Mouse (Mus musculus) midbrain, embryonic 12.5 days (tissue): ENCODE data around the gene Simc1. TPM values are rescaled to one million over a fixed set of nuclear protein-coding genes. Genes with fewer than 3 reads are reported as not detected.
A peak's percentile ranks its signal among the peaks of the same experiment; 100 is the strongest.

Source experiments
- ATAC-seq: fragments of 200-750 bp; cut with Nextera tagmentation; 2 replicates; pipeline ENCODE4 v1.8.0; 2017; ENCODE audit warnings: low read depth, moderate TSS enrichment, moderate library complexity; ENCODE audit not compliant: low FRiP score
- H3K27ac ChIP-seq: fragments of 300-500 bp; sonication (generic); replicated peaks from 2 replicates; pipeline ENCODE4 v1.5.1; 2016; ENCODE audit warnings: mild to moderate bottlenecking
- H3K27me3 ChIP-seq: fragments of 300-500 bp; sonication (generic); 2 replicates; pipeline ENCODE4 v1.6.1; 2016; ENCODE audit warnings: mild to moderate bottlenecking
- H3K36me3 ChIP-seq: fragments of 300-500 bp; sonication (generic); 2 replicates; pipeline ENCODE4 v1.6.1; 2016
- H3K4me1 ChIP-seq: fragments of 300-500 bp; sonication (generic); 2 replicates; pipeline ENCODE4 v1.6.1; 2016
- H3K4me2 ChIP-seq: fragments of 300-500 bp; sonication (generic); replicated peaks from 2 replicates; pipeline ENCODE4 v1.6.1; 2016; ENCODE audit warnings: mild to moderate bottlenecking, moderate library complexity
- H3K4me3 ChIP-seq: fragments of 300-500 bp; sonication (generic); 2 replicates; pipeline ENCODE4 v1.5.1; 2016; ENCODE audit warnings: mild to moderate bottlenecking
- H3K9ac ChIP-seq: fragments of 300-500 bp; sonication (generic); replicated peaks from 2 replicates; pipeline ENCODE4 v1.6.1; 2016; ENCODE audit warnings: mild to moderate bottlenecking, moderate library complexity
- H3K9me3 ChIP-seq: fragments of 300-500 bp; sonication (generic); 2 replicates; pipeline ENCODE4 v1.6.1; 2016; ENCODE audit warnings: mild to moderate bottlenecking
- WGBS: fragments of 180-500 bp; shearing (Covaris S2); methylation state at CpG from one replicate; pipeline ENCODE4 v1.1.7; 2016; 5-methylcytosine and 5-hydroxymethylcytosine counted together
- polyA plus RNA-seq: library from polyadenylated mRNA; unstranded; fragments of >200 nt; fragmentation: Nextera tagmentation; extraction: Ambion mirVana; gene quantifications from 2 replicates; pipeline ENCODE4 v1.2.1, GENCODE M21; 2016

The Simc1 gene
- polyA plus RNA-seq, 1 experiment from 2014 or later, result 20.6 TPM

DNA sequence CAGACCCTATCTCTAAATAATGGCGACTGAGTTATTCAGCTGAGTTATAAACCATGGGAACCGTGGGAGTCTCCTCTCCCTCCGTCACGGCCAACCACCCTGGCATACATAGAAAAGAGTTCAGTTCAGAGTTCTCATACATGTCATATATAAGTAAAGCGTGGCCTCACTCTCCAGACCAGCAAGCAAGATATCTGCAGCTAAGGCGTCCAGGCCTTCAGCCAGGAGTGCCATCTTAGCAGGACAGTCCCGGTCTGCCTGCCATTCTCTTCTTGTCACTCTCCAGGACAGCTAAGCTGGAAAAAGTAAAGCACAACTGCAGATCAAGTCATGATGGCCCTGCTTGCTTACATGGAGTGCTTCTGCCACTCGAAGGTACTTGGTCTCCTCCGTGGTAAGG lies 52.6 kb downstream of the Simc1 start:
- WGBS, result 97% methylated on average over 9 of the region's 9 CpGs
- Histone ChIP-seq H3K36me3 (peaks cover 94% of the 10 kb centered on the region), H3K4me3 (no peak overlapping the region), H3K4me1 (no peaks in the 10 kb centered on the region), H3K9me3 (no peaks in the 10 kb centered on the region), H3K27ac (no peak overlapping the region), H3K4me2 (no peak overlapping the region), H3K9ac (no peak overlapping the region), H3K27me3 (no peaks in the 10 kb centered on the region)
- no peak for ATAC-seq

DNA sequence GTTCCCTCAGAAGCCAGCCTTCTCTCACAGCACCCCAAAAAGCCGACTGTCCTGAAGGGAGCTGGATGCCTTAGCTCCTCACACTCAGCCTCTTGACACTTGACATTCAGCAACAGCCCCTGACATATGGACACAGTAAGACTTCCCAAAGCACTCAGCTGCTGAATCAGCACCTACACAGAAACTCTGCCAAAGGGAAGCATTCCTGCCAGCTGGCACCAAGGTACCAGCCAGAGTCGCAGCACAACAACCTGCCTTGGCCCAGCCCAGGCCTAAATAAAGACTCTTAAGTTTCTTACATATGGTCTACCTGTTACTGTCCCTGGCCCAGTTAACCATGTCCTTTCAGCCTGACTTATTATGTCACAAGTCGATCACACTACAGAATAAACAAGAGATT lies 53.2 kb downstream of the Simc1 start:
- WGBS, result 94% methylated on average over 3 of the region's 3 CpGs
- peaks cover 94% of the 10 kb centered on the region for H3K36me3 ChIP-seq
- ATAC-seq, result no peak
- no peaks in the 10 kb centered on the region for H3K27me3 ChIP-seq
- no peak overlapping the region for H3K27ac ChIP-seq
- no peak overlapping the region for H3K9ac ChIP-seq
- no peak overlapping the region for H3K4me2 ChIP-seq
- H3K4me3 ChIP-seq, result no peak overlapping the region
- H3K4me1 ChIP-seq, result no peaks in the 10 kb centered on the region
- H3K9me3 ChIP-seq, result no peaks in the 10 kb centered on the region

DNA sequence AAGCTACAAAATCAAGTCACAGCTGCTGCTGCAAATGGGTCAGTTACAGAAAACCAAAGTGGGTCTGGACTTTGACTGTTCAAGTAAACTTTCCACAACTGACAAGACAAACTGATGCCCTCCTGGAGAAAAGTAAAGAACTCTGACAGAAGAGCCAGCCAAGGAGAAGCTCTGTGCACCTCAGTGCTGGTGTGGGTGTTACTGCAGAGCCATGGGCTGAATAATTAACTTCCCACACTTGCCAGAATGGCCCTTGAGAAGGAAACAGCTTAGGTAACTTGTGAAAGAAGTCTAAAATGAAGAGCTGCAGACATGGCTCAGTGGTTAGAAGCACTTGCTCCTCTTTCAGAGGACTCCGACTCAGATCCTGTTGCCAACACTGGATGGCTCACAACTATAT lies 54.1 kb downstream of the Simc1 start:
- Histone ChIP-seq H3K27ac (no peak overlapping the region), H3K4me1 (no peaks in the 10 kb centered on the region), H3K36me3 (peaks cover 94% of the 10 kb centered on the region), H3K4me3 (no peak overlapping the region), H3K9ac (no peak overlapping the region), H3K27me3 (no peaks in the 10 kb centered on the region), H3K9me3 (no peaks in the 10 kb centered on the region), H3K4me2 (no peak overlapping the region)
- ATAC-seq, result no peak
- WGBS, result 89% methylated on average over 1 of the region's 1 CpGs

DNA sequence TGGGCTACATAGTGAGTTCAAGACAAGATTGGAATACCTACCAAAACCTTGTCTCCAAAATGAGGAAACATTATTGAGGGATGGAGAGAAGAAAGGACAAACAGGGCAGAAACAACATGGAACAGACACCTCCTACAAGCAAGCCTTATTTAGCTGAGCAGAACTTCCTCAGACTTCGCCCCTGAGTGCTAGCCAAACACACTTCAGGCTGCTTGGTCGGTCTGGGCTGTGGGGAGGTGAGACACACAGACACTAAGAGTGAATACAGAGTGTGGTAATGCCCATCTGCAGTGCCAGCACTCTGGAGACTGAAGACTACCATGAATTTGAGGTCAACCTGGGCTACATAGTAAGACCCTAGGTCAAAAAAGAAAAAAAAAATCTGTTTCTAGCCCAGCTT lies 56.1 kb downstream of the Simc1 start:
- no peak overlapping the region for H3K4me2 ChIP-seq
- H3K9ac ChIP-seq, result no peak overlapping the region
- WGBS, result 81% methylated on average over 2 of the region's 2 CpGs
- no peaks in the 10 kb centered on the region for H3K27me3 ChIP-seq
- no peak for ATAC-seq
- no peaks in the 10 kb centered on the region for H3K9me3 ChIP-seq
- H3K4me3 ChIP-seq, result no peak overlapping the region
- H3K36me3 ChIP-seq, result peaks cover 84% of the 10 kb centered on the region
- H3K27ac ChIP-seq, result no peak overlapping the region
- H3K4me1 ChIP-seq, result peaks cover 11% of the 10 kb centered on the region

DNA sequence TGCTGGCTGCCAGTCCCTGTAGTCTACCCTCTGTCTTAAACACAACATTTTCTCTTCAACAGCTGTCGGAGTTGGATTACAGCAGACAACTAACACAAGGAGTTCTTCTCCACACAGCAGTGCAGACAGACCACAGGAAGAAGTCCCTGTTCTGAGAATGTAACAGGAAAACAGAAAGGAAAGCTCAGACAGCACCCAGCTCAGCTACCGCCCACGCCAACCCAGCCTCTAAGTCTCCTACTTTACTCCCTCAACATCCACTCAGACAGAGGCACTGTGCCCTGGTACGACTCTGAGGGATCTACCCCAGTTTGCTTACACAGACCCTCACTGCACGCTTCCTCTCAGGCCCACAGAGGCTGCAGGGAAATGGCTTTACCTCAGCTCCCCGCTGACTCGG lies 57.0 kb downstream of the Simc1 start:
- H3K36me3 ChIP-seq, result peaks cover 77% of the 10 kb centered on the region
- H3K4me2 ChIP-seq, result no peak overlapping the region
- no peak for ATAC-seq
- peaks cover 11% of the 10 kb centered on the region for H3K4me1 ChIP-seq
- no peak overlapping the region for H3K4me3 ChIP-seq
- H3K27me3 ChIP-seq, result no peaks in the 10 kb centered on the region
- no peak overlapping the region for H3K27ac ChIP-seq
- H3K9me3 ChIP-seq, result no peaks in the 10 kb centered on the region
- H3K9ac ChIP-seq, result no peak overlapping the region
- 95% methylated on average over 7 of the region's 7 CpGs for WGBS

DNA sequence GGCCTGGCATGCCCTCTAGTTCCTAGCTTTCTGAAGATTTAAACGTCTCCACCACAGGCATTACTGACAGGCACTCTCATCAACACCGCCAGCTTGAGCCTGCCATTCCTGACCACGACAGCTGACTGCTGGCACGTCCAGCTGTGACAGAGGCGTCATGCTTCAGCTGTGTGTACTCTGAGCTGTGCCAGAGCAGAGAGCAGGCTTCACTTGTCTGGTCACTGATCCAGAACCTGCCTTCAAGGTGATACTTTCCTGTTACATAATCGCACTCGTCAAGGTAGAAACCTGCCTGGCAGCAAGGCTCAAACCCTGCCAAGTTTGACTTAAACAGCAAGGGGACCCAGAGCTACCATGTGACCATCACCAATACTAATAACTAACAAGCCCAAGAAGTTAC lies 59.0 kb downstream of the Simc1 start:
- Histone ChIP-seq H3K27me3 (no peaks in the 10 kb centered on the region), H3K27ac (no peak overlapping the region), H3K9me3 (no peaks in the 10 kb centered on the region), H3K36me3 (peaks cover 58% of the 10 kb centered on the region), H3K4me2 (no peak overlapping the region), H3K9ac (no peak overlapping the region), H3K4me1 (peaks cover 11% of the 10 kb centered on the region), H3K4me3 (no peak overlapping the region)
- WGBS, result 80% methylated on average over 7 of the region's 7 CpGs
- no peak for ATAC-seq

DNA sequence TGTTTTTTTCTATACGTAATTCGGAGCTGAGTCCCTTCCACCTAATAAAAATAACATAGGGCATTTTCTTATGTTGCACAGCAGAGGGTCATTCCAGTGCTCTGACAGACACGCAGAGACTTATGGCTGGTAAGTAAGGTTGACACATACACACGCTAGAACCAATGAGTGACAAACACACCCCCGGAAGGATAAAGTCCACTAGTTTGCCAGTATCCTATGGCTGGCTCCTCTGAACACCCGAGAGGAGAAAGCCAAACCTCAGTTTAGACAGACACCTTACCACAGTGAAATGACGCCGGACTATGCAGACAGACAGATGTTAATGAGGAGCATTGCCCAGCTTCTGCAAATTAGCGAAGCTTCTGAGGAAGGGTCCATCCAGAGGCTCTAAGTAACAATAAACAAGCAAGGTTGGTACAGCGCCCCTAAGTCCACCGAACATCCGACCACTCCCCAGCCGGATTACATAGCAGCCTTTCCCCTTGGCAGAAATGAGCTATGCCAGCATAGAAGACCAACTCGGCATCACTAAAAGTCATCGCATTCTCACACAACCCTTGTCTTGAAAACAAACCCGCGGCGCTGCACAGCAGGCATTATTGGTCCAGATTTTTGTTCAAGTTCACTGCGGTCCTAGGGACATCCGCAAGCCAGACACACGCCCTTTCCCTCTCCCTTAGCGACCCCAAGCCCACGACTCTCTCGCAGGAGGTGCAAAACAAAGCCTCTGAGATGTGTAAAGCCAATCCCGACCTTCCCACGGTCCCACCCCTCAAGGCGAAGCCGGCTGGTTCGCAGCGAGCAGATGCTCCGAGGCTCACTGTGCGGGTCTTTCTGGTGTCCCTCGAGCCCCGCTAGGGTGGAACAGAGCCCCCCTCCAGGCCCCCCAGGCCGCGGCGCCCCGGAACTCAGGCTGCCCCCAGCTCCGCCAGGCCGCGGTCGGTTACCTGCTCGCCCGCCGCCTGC lies 60.9 kb downstream of the Simc1 start:
- H3K4me3 ChIP-seq, result peak overlapping the region; percentile 96
- H3K36me3 ChIP-seq, result peaks cover 38% of the 10 kb centered on the region
- peak overlapping the region; percentile 84 for H3K27ac ChIP-seq
- H3K4me2 ChIP-seq, result peak overlapping the region; percentile 70
- no peaks in the 10 kb centered on the region for H3K27me3 ChIP-seq
- peak overlapping the region; percentile 99 for H3K9ac ChIP-seq
- no peaks in the 10 kb centered on the region for H3K9me3 ChIP-seq
- WGBS, result 15% methylated on average over 42 of the region's 45 CpGs
- peaks cover 11% of the 10 kb centered on the region for H3K4me1 ChIP-seq
- ATAC-seq, result peak; percentile 75

DNA sequence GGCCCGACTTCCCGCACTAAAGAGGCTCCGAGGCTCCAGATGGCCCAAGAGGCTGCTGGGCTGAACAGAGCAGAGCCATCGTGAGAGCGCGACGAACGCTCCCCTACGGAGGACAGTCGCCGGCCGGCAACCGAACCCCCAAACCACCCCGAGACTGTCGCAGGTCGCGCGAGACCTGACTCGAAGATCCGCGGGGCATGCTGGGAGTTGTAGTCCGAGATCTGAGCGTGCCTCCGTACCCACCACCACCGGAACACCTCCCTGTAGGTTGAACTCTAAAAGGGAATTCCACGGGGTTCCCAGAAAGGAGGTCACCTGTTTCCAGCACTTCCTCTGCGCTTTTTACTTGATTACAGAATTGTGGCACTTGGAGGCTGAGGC lies 61.6 kb downstream of the Simc1 start, which contains the start of gene 4833439L19Rik:
Gene 4833439L19Rik (minus strand): TSS at position 235 of the 381 bp plus-strand sequence.
- ATAC-seq, result peak; percentile 95
- H3K4me3 ChIP-seq, result peak within 1 kb of the TSS; percentile 96
- H3K9ac ChIP-seq, result peak within 1 kb of the TSS; percentile 99
- no peaks in the 10 kb centered on the region for H3K9me3 ChIP-seq
- peak within 1 kb of the TSS; percentile 70 for H3K4me2 ChIP-seq
- H3K27ac ChIP-seq, result peak within 1 kb of the TSS; percentile 84
- under 1% methylated on average over 26 of the region's 27 CpGs for WGBS
- H3K27me3 ChIP-seq, result no peaks in the 10 kb centered on the region
- peaks cover 11% of the 10 kb centered on the region for H3K4me1 ChIP-seq
- peaks cover 31% of the 10 kb centered on the region for H3K36me3 ChIP-seq

DNA sequence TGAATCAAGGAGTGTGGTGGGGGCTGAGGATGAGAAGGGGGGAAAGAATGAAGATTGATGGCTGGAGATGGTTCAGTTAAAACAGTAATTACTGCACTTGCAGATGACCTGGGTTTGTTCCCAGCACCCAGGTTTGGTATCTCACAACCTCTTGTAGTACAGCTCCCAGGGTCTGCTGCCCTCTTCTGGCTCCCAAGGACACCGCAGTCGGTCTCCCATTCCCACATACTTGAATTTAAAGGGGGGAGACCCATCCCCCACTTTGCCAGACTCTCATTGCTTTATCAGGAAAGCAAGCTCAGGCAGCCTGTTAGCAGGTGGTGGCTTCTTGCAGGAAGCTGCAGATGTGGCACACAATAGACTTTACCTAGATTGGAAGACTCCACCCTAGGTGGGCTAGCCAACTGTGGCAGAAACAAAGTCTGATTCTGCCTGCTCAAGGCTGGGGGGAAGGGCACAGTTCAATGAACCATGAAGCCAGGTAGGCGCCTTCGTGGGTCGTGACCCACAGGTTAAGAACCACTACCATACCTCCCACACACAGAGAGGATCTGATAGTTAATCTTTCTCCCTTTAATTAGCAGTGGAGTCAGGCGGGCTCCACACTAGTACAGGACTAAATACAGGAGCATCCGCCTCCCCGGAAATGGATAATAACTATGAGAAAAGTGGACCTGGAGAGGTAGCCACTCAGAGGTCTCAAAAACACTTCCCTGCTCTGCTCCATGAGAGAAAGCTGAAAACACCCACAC lies 62.2 kb downstream of the Simc1 start:
- WGBS, result 34% methylated on average over 8 of the region's 8 CpGs
- Histone ChIP-seq H3K27me3 (no peaks in the 10 kb centered on the region), H3K4me2 (peak overlapping the region; percentile 70), H3K27ac (peak overlapping the region; percentile 84; the same call in 1 of the 2 replicates), H3K4me3 (peak overlapping the region; percentile 96), H3K9ac (no peak overlapping the region; the same call in 1 of the 2 replicates), H3K36me3 (peaks cover 26% of the 10 kb centered on the region), H3K9me3 (no peaks in the 10 kb centered on the region), H3K4me1 (peaks cover 11% of the 10 kb centered on the region)
- ATAC-seq, result peak; percentile 39

DNA sequence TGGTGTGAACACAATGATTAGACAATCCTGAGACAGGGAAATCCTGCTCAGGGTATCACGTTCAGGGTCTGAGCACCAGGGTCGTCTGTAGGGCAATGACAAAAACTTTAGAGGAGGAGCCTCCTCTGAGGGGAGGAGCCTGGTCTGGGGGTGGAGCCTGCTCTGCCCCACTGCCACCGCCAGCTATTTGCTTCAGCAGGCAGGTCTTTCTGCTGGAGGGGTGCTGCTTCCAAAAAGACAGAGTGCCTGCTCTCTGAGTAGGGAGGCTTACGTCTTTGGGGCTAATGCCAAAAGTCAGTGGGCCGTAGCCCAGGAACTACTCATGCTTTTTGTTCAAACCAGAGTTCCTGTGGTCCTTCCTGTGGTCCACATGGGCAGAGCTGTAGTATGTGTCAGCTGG lies 64.8 kb downstream of the Simc1 start:
- peaks cover 9% of the 10 kb centered on the region for H3K4me1 ChIP-seq
- no peak for ATAC-seq
- peaks cover 7% of the 10 kb centered on the region for H3K27me3 ChIP-seq
- no peak overlapping the region for H3K4me2 ChIP-seq
- H3K27ac ChIP-seq, result no peak overlapping the region
- no peak overlapping the region for H3K4me3 ChIP-seq
- no peaks in the 10 kb centered on the region for H3K9me3 ChIP-seq
- 47% methylated on average over 5 of the region's 5 CpGs for WGBS
- H3K9ac ChIP-seq, result no peak overlapping the region
- no peaks in the 10 kb centered on the region for H3K36me3 ChIP-seq

DNA sequence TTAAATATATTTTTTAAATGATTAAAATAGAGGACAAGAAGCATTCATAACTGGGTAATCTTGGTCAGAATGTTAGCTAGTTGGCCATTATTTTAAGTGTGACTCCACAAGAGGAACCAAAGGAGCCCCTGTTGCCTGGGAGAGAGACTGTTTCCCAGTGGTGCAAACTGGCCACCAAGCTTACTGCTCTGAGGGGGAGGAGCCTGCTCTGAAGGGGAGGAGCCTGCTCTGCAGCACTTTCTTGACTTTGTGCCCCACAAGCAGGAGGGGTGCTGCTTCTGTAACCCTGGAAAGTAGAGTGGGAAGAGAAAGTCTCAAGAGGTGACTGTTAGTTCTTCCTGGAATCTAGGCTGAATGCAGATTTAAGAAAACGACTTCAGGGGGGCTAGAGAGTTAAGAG lies 65.7 kb downstream of the Simc1 start:
- H3K4me3 ChIP-seq, result no peak overlapping the region
- no peak overlapping the region for H3K4me2 ChIP-seq
- no peak overlapping the region for H3K9ac ChIP-seq
- H3K27ac ChIP-seq, result no peak overlapping the region
- ATAC-seq, result no peak
- no peaks in the 10 kb centered on the region for H3K9me3 ChIP-seq
- H3K27me3 ChIP-seq, result peaks cover 15% of the 10 kb centered on the region
- 46% methylated on average over 1 of the region's 1 CpGs for WGBS
- no peaks in the 10 kb centered on the region for H3K36me3 ChIP-seq
- H3K4me1 ChIP-seq, result peaks cover 2% of the 10 kb centered on the region

DNA sequence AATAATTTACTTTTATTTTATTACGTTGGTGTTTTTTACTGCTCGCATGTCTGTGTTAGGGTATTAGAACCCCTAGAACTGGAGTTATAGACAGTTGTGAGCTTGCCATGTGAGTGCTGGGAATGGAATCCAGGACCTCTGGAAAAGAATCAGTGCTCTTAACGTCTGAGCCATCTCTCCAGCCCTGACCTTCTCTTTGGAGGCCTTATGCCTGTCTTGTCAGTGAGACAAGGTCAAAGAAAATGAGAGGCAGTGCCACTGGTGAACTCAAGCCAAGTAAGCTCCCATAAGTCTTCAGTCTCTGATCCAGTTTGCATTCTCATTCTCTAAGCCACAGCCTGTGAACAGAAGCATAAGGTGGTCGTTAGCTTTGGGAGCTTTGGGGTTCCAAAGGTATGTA lies 67.2 kb downstream of the Simc1 start:
- H3K27me3 ChIP-seq, result peaks cover 17% of the 10 kb centered on the region
- H3K9me3 ChIP-seq, result no peaks in the 10 kb centered on the region
- no peak overlapping the region for H3K4me2 ChIP-seq
- H3K36me3 ChIP-seq, result no peaks in the 10 kb centered on the region
- peaks cover 4% of the 10 kb centered on the region for H3K4me1 ChIP-seq
- no peak for ATAC-seq
- no peak overlapping the region for H3K27ac ChIP-seq
- no peak overlapping the region for H3K4me3 ChIP-seq
- H3K9ac ChIP-seq, result no peak overlapping the region
- 73% methylated on average over 4 of the region's 4 CpGs for WGBS
